Mouse (Mus musculus) limb, embryonic 14.5 days (tissue): ENCODE data around the gene 4931429L15Rik. TPM values are rescaled to one million over a fixed set of nuclear protein-coding genes. Genes with fewer than 3 reads are reported as not detected.
"Not testable (repeated sequence)": the region's sequence is repeated elsewhere in the genome, so short reads cannot be mapped to it uniquely, and the experiment has no call there.

Experiments used
- ATAC-seq: fragments of 200-750 bp; cut with Nextera tagmentation; 2 replicates; pipeline ENCODE4 v1.8.0; 2017; ENCODE audit warnings: low read depth, moderate number of reproducible peaks, moderate TSS enrichment; ENCODE audit not compliant: low FRiP score
- DNase-seq: peaks from one replicate; pipeline ENCODE4 v3.0.0-alpha.2; 2015; ENCODE audit warnings: low spot score
- H3K27ac ChIP-seq: fragments of 300-500 bp; sonication (generic); replicated peaks from 2 replicates; pipeline ENCODE4 v1.5.1; 2014; ENCODE audit warnings: low read depth, mild to moderate bottlenecking, low read length, moderate library complexity, mixed read lengths
- H3K27me3 ChIP-seq: fragments of 300-500 bp; sonication (generic); 2 replicates; pipeline ENCODE4 v1.6.1; 2014; ENCODE audit warnings: low read length, mixed read lengths; ENCODE audit not compliant: control insufficient read depth, insufficient read depth
- H3K36me3 ChIP-seq: fragments of 300-500 bp; sonication (generic); 2 replicates; pipeline ENCODE4 v1.6.1; 2014; ENCODE audit warnings: mild to moderate bottlenecking, low read length, moderate library complexity, mixed read lengths; ENCODE audit not compliant: control insufficient read depth, insufficient read depth
- H3K4me1 ChIP-seq: fragments of 300-500 bp; sonication (generic); 2 replicates; pipeline ENCODE4 v1.6.1; 2014; ENCODE audit warnings: antibody characterized with exemption, low read length, mixed read lengths; ENCODE audit not compliant: control insufficient read depth, insufficient read depth
- H3K4me2 ChIP-seq: fragments of 300-500 bp; sonication (generic); replicated peaks from 2 replicates; pipeline ENCODE4 v1.6.1; 2014; ENCODE audit warnings: low read depth, mild to moderate bottlenecking, low read length, moderate library complexity; ENCODE audit not compliant: severe bottlenecking
- H3K4me3 ChIP-seq: fragments of 300-500 bp; sonication (generic); replicated peaks from 2 replicates; pipeline ENCODE4 v1.5.1; 2014; ENCODE audit warnings: low read length
- H3K9ac ChIP-seq: fragments of 300-500 bp; sonication (generic); 2 replicates; pipeline ENCODE4 v1.6.1; 2014; ENCODE audit warnings: mild to moderate bottlenecking, low read depth, low read length, moderate library complexity; ENCODE audit not compliant: severe bottlenecking
- H3K9me3 ChIP-seq: fragments of 300-500 bp; sonication (generic); 2 replicates; pipeline ENCODE4 v1.6.1; 2016; ENCODE audit warnings: low read length; ENCODE audit not compliant: control insufficient read depth
- POLR2A ChIP-seq: fragments of 200-500 bp; IDR thresholded peaks from 2 replicates; pipeline ENCODE4 v1.8.0; 2012; ENCODE audit warnings: inconsistent platforms, mild to moderate bottlenecking, moderate library complexity, borderline replicate concordance; ENCODE audit not compliant: insufficient read depth, insufficient read length; ENCODE audit errors: extremely low read depth
- WGBS: fragments of 180-500 bp; shearing (Covaris S2); extraction: QIAGEN DNeasy Blood & Tissue Kit; methylation state at CpG from one replicate; pipeline ENCODE4 v1.1.7; 2014; 5-methylcytosine and 5-hydroxymethylcytosine counted together
- polyA plus RNA-seq, 2 experiments: library from polyadenylated mRNA; depleted of rRNA in 1 of 2; stranded (reverse) in 1 of 2; unstranded in 1 of 2; fragments of >200 nt; fragmentation: Nextera tagmentation in 1 of 2; extraction: Ambion mirVana in 1 of 2; gene quantifications; 2 replicates each; pipeline versions ENCODE4 v1.2.1 to v1.2.3; 2012 to 2014

4931429L15Rik gene
- polyA plus RNA-seq (2012; rRNA removed) (not detected in 2 replicates), polyA plus RNA-seq (2014; fragmentation: Nextera tagmentation; extraction: Ambion mirVana) (not detected in 2 replicates)

DNA sequence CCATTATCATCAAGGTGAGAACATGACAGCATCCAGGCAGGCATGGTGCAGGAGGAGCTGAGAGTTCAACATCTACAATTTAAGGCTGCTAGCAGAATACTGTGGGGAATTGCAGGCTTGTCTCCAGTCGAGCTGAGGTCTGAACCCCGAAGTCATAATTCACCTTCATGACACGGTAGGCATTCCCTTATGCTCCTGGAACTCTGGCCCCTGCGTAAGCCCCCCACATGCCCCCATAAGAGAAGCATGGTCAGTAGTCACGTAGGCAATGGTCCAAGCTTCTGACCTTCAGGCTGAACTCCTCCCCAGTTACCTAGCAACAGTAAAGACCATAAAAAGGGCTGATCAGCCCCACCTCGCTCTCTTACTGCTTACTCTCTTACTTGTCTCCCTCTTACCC is at the start of gene 4931429L15Rik:
TSS of gene 4931429L15Rik (minus strand) at position 101 of the 400 bp plus-strand sequence.
- WGBS, result 85% methylated on average over 6 of the region's 6 CpGs
- H3K36me3 ChIP-seq, ATAC-seq, H3K9ac ChIP-seq, H3K4me1 ChIP-seq, H3K9me3 ChIP-seq, DNase-seq, H3K4me3 ChIP-seq, H3K4me2 ChIP-seq, H3K27me3 ChIP-seq, H3K27ac ChIP-seq: not testable (repeated sequence)

DNA sequence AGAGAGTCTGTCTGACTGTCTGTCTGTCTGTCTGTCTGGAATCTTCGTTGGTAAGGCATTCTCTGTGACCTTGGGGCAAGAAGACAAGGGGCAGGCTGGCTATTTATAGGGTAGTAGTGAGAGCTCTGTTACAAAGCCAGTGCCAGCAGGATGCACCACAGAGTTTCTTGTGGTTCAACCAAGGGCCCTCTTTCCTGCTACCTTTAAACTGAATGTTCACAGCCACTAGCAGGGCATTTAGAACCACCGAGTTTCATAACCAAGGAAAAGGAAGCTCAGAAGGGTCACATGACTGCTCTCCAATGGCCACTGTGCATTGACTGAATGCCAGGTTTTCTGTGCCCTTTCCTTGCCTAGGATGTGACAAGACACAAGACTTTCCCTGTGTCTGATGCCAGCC is 42.7 kb upstream of the 4931429L15Rik start:
- H3K4me2 ChIP-seq, result no peak overlapping the region
- H3K4me3 ChIP-seq, result no peak overlapping the region
- no peak for ATAC-seq
- peaks cover 9% of the 10 kb centered on the region; the same call in 1 of the 2 replicates for H3K9me3 ChIP-seq
- H3K27me3 ChIP-seq, result no peaks in the 10 kb centered on the region
- H3K27ac ChIP-seq, result no peak overlapping the region
- H3K36me3 ChIP-seq, result no peaks in the 10 kb centered on the region
- no peak for DNase-seq
- no peak for TF ChIP-seq POLR2A
- 59% methylated on average over 2 of the region's 2 CpGs for WGBS
- no peaks in the 10 kb centered on the region for H3K4me1 ChIP-seq
- no peak overlapping the region for H3K9ac ChIP-seq

DNA sequence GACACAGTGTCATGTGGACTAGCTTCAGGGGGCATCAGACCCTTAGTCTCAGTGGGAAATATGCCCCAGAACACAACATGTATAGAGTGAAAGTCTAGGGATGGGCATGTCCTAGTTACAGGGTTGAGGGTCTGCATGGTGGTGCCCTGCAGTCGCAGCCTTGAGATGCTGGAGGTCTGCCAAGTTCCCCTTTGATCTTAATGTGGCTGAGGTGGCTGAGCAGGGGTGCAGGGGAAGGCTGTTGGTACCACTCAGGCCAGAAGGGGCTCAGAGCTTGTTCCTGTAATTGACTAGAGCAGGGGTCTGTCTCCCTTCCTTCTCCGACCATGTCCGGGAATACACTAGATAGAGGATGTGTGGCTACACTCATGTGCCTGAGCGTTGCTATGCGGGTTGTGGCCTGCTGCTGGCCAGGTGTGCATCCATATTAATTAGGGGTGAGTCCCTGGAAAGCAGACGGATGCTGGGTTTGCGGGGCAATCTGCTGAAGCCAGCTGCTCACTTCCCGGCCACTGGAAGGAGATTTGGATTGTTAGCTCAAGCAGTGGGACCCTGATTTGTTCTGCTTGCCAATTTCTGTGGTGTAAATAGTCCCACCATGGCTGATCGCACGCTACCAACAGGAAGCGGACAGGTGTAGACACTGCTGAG is 41.8 kb upstream of the 4931429L15Rik start:
- 38% methylated on average over 11 of the region's 11 CpGs for WGBS
- Histone ChIP-seq H3K27ac (no peak overlapping the region), H3K9ac (no peak overlapping the region), H3K4me2 (no peak overlapping the region), H3K9me3 (peaks cover 2% of the 10 kb centered on the region; the same call in 1 of the 2 replicates), H3K36me3 (no peaks in the 10 kb centered on the region), H3K4me3 (no peak overlapping the region), H3K27me3 (no peaks in the 10 kb centered on the region), H3K4me1 (no peaks in the 10 kb centered on the region)
- DNase-seq (no peak), ATAC-seq (no peak)
- TF ChIP-seq POLR2A, result no peak

DNA sequence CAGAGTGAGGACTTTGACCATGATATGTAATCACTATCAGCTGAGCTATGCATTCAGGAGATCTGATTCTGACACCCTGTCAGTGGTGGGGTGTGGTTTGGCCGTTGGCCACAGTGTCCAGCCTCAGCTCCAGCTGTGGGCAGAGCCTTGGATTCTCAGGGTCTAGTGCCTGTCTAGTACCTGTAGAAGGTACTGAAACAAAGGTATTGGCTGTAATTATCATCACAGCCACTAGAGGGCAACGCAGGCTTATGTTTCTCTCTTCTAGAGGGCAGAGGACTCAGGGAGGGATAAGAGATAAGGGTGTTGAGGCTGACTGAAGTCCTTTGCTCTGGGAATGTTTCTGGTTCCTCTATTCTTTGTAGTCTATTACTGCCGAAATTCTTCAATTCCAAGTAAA is 34.2 kb upstream of the 4931429L15Rik start:
- Histone ChIP-seq H3K4me2 (no peak overlapping the region), H3K4me3 (no peak overlapping the region), H3K4me1 (peaks cover 8% of the 10 kb centered on the region; the same call in 1 of the 2 replicates), H3K36me3 (no peaks in the 10 kb centered on the region), H3K27me3 (no peaks in the 10 kb centered on the region), H3K9me3 (no peaks in the 10 kb centered on the region), H3K9ac (no peak overlapping the region), H3K27ac (no peak overlapping the region)
- ATAC-seq, result no peak
- no peak for TF ChIP-seq POLR2A
- DNase-seq, result peak; percentile 86
- 5% methylated on average over 3 of the region's 3 CpGs for WGBS

DNA sequence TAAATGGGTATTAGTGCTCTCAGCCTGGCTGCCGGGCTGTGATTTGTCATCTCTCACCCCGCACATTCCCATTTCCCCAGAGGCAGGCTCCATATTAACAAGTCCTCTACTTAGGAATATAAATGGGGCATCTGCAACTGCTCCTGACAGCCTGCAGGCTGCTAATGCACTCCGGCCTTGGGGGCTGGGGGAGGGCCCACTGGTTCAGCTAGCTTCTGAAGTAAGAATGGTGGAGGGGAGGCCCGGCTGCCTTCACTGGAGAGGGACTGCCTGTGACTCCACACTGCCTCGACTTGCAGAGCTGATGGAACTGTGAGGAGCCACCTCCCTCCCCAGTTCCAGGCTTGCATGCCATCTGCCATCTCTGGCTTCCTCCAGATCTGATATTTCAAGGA is 33.5 kb upstream of the 4931429L15Rik start:
- Histone ChIP-seq H3K27ac (no peak overlapping the region), H3K4me3 (no peak overlapping the region), H3K9me3 (no peaks in the 10 kb centered on the region), H3K4me2 (no peak overlapping the region), H3K4me1 (peaks cover 8% of the 10 kb centered on the region; the same call in 1 of the 2 replicates), H3K9ac (no peak overlapping the region), H3K36me3 (no peaks in the 10 kb centered on the region), H3K27me3 (no peaks in the 10 kb centered on the region)
- TF ChIP-seq POLR2A, result no peak
- DNase-seq (no peak), ATAC-seq (no peak)
- 12% methylated on average over 5 of the region's 5 CpGs for WGBS
